Mouse (Mus musculus) mouse trophoblast stem cell (cell line): ENCODE data around the gene Ripor3.

Experiments used
- in situ Hi-C, 2 experiments: fragments of 300-500 bp; cut with MseI, MboI; formaldehyde crosslinking; loops; 2 replicates in 1 of 2; 3 replicates in 1 of 2; pipeline ENCODE4 v1.15.1; 2025

Gene Ripor3

GRCm38 (mm10) chr2:167957539-167957938 lies 52.9 kb downstream of the Ripor3 start:
- in situ Hi-C loops, result no loop called here

GRCm38 (mm10) chr2:167954928-167955327 lies 55.5 kb downstream of the Ripor3 start:
- in situ Hi-C loops, result no loop called here

DNA sequence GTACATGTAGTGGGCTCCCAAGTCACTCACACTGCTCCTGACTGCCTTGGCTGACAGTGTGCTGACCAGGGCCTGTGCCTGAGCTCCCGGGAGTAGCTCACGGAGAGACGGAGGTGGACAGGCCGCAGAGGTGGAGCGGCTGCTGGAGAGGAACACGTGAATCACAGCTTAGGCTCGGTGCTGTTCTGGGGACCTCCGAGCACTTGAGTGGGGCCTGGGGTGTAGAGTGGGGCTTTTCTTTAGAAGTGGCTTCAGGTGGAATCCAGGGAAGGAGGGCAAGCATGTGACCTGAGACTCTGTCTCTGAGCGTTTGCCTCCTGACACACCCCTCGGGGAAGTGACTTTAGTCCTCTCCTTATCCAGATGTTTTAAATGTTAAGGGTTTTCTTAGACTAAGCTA lies 56.6 kb downstream of the Ripor3 start:
- in situ Hi-C loops, result no loop called here

DNA sequence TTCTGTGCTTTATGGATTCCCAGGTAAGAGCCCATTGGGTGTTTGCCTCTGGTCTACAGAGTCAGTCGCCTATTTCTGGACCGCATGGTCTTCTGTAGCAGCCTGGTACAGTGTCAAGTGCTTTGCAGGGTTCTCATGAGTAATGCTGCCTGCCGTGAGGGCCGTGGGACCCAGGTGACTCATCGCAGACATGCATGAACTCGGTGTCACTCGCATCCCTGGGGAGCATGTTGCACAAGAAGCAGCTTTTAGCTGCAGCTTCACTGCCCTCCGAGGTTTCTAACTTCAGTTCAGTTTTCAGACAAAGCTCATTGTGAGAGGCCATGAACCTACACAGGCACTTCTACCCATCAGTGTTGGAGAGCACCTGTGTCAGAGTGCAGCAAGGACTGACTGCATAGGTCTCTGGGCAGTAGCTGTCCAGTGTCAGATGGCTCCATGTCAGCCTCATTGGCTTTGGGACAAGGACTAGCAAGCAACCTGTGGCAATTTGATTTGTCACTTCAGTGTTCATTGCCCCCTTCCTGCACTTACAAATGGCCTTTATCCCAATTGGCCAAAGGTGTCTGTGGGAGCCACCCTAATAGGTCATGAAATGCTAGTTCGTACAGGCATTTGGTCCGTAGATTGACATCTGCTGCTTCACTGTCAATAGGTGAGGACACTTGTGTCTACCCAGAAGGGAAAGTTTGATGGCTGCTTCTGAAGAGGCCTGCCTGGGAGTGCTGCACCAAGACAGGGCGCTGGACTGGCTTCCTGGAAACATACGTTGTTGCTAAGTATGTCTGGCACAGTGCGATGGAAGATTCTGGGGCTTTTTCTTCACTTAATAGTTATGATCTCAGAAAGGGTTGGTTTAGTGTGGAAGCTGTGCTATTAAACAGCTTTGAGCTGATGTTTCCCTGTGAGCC lies 58.9 kb downstream of the Ripor3 start:
- in situ Hi-C loops, result no loop called here

GRCm38 (mm10) chr2:167950681-167951080 lies 59.7 kb downstream of the Ripor3 start:
- in situ Hi-C loops, result no loop called here

- in situ Hi-C loops, result no loop called here
These were observed 60.6 kb downstream of the Ripor3 start for GRCm38 (mm10) chr2:167949808-167950207.

DNA sequence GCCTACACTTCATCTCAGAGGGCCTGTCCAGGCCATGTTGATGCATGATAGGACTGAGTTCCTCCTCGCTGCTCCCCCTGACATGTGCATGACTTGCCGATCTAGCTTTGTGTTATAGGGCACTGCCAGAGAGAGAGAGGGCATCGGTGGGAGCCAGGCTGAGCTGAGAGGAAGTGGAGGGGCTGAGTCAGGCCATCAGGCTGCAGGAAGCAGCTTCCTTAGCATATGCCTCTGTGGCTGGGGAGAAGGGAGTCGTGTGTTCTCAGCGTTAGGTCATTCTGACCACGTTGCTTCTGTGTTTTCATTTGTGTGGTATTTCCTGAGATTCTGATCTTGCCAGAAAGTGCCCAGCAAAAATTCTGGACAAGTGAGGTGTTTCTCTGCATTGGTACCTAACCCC lies 61.2 kb downstream of the Ripor3 start:
- in situ Hi-C loops, result no loop called here

DNA sequence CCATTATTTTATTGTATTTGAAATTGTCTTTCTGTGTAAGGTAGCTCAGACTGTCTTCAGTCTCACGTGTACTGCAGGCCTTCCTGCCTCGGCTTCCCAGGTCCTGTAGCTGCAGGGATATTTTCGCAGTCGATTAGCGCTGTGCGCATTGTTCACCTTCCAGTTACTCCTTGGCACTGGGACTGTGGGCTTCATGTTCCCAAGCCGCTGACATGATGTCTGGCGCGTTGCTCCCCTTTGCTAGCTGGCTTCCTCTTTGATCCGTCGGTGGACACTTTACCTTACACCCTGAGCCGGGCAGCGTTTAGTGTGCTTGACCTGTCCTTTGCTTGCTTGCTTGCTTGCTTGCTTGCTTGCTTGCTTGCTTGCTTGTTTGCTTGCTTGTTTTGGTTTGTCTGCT lies 61.9 kb downstream of the Ripor3 start:
- in situ Hi-C loops, result no loop called here

GRCm38 (mm10) chr2:167948047-167948446 lies 62.4 kb downstream of the Ripor3 start:
- in situ Hi-C loops, result no loop called here

DNA sequence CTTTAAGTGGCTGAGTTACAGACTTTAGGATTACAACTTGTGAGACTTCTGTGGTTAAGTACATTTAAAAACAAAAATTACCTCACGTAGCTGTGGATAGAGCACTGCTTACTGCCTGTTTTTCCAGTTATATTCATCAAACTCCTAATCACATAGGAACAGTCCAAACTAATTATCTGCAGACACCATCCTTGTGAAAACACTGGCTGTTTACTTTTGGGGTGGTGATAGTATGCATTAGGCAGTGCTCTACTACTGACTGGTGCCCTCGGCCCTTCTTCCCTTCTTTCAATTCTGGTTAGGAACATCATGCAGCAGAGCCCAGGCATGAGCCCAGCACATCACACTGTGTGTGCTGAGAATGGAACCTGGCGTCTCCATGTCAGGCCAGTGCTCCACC lies 63.2 kb downstream of the Ripor3 start:
- in situ Hi-C loops, result no loop called here

- in situ Hi-C loops, result no loop called here
These were observed 65.0 kb downstream of the Ripor3 start for GRCm38 (mm10) chr2:167945451-167945850.

GRCm38 (mm10) chr2:167944193-167944592 lies 66.2 kb downstream of the Ripor3 start:
- in situ Hi-C loops, result no loop called here

DNA sequence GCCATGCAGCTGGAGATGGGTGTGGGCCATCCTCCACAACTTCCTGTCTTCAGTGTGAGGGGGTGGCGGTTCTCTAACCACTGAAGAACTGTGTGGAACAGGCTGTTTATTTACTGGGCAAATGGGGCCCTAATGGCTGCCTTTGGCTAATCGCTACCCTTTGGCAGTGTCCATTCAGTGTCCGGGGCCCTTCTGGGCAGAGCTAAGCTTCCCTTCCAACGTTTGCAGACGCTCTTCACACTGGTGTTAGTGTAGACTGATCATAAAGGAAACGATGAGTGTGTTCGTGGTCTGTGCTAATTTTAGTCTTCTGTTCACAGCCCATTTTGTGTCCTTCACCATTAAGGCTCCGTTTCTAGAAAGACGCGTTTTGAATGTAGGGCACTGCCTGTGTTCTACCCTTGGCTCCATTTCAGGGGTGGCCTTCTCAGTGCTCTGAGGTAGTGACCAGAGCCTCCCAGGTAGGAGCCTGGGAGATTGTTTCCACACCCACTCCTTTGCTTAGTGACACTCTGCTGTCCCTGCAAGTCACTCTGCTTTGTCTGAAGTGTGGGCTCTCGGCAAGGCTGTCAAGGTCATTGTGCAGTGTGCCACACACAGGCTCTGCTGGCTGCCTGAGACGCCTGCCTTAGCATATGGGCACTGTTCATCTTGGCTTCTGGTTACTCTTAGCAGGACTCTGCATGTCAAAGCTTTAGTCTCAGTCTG lies 67.3 kb downstream of the Ripor3 start:
- in situ Hi-C loops, result no loop called here

GRCm38 (mm10) chr2:167942199-167942925 lies 68.1 kb downstream of the Ripor3 start:
- in situ Hi-C loops, result no loop called here

DNA sequence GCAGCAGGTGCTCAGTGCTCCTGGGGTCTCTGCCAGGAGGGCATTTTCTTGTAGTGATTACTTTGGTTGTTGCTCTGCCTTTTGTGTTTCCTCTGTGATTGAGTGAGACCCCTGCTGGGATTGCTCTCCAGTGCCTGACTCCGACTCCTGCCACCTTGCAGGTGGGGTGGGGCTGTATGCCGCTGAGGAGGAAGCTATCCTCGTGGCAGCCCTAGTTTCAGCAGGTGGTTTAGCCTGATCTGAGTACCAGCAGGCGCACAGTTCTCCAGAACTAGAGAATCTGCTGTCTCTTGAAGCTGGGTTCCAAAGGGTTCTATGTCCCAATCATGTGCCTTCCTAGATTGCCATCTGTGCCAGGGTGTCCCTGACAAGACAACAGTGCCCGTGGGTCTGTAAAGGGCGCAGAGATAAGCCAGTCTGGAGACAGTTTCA lies 68.7 kb downstream of the Ripor3 start:
- in situ Hi-C loops, result no loop called here

DNA sequence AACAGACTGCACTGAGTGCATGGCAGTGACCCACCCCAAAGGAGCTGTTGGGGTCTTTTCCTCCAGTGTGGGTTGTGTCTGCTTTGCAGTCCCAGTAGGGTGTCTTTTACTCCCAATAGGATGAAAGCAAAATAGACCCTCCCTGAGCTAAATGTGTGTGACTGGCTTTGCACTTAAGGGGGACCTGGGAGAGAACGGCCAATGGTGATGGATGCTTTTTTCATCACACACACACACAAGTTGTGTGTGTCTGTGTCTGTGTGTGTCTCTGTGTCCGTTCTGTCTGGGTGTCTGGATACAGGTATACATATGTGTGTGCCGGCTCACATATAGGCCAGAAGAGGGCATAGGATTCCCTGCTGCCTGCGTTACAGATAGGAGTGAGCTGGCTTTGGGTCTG lies 69.1 kb downstream of the Ripor3 start:
- in situ Hi-C loops, result no loop called here

DNA sequence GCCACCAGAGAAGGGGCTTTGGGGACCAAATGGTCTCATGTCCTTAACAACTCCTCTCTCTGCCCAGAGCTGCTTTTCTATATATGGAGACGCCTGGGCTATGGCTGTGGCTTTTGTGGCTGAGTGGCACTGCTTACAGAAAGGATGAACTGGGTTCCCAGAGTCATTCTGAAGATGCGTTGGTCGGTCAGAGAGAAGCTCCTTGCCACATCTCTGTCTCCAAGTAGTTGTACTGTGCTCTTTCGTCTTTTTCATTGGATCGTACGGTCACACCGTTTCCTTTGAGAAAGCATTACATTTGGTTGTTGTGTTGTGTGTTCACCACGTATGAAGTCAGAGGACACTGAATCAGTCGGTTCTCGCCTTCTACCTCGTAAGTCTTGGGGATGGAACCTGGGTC lies 69.8 kb downstream of the Ripor3 start:
- in situ Hi-C loops, result no loop called here

DNA sequence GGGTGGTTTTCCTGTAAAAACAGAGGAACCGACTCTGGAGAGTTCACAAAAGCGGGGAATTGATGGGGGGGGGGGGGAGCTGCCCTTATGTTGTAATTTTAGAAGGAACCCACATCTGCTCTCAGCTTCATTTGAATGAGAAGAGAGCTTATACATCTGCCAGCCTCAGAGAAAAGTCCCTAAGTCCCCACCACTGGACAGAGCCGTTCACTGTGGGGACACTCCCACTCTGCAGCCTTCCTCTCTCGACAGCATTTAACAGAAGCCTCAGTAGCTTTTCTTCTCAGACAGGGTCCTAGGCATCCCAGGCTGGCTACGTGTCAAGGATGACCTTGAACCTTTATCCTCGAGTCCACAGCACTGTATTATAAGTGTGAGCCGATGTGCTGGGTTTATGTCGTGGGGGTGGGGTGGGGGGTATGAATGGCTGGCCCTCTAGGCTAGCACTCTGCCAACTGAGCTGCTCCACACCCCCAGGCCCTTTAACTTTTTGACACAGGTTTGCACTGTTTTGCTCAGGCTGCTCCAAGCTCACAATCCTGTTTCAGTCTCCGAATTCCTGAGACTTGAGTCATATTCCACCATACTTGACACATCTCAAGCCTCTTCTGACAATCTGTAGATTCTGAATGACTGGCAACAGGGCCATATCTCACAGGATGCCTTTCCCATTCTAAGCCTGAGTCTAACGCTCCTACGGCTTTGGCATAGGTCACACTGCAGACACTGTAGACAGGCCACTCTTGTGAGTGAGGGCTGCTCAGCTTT lies 70.6 kb downstream of the Ripor3 start:
- in situ Hi-C loops, result no loop called here

DNA sequence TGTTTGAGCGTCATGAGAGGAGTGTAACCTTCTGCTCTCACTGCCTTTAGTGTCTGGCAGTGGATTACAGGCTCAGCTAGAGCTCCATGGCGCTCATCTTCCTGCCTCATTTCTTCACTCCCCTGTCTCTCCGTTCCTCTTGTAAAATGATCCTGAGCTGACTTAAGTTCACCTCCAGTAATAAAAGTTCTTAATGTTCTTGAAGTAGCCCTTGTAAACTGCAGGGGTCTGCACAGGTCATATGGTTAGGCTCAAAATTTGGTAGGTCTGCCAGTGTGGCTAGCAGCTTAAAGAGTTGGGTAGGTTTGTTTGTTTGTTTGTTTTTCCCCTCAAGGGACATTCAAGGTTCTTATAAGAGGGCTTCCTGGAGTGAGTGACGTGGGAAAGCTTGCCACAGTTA lies 71.2 kb downstream of the Ripor3 start:
- in situ Hi-C loops, result no loop called here

DNA sequence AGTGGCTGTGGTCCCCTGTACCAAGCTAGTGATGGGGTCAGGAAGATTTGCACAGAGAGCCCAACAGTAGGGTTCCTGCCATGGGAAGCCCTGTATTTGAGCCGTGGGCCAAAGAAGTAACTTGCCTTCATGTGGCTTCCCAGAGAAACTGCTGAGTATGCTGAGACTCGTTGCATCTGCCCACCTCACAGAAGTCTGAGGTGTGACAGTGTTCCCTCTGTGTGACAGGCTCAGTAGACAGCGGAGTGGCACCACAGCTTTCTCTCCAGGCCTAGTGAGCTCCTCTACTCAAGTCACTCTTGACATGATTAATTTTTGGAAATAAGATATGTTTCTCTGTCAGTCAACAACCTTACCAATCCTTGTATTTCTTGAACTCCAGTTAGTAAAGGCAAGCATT lies 71.6 kb downstream of the Ripor3 start:
- in situ Hi-C loops, result no loop called here

DNA sequence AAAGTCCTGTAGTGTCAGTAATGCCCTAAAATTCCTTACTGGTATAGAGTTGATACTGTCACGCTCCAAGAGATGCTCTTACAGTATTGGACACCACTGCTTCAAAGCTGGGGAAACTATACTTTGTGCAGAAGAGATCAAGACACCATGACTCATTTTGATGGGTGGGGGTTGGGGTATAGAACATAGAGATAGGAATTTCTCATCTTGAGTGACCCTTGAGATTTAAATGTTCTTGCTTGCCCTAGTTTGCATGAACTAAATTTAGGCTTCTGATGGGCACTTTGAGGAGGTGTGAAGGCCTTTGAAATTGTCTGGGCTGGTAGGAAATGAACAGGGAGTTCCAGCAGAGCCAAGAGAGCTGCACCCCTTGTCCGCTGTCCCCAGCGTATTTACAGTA lies 74.5 kb downstream of the Ripor3 start:
- in situ Hi-C loops, result no loop called here

DNA sequence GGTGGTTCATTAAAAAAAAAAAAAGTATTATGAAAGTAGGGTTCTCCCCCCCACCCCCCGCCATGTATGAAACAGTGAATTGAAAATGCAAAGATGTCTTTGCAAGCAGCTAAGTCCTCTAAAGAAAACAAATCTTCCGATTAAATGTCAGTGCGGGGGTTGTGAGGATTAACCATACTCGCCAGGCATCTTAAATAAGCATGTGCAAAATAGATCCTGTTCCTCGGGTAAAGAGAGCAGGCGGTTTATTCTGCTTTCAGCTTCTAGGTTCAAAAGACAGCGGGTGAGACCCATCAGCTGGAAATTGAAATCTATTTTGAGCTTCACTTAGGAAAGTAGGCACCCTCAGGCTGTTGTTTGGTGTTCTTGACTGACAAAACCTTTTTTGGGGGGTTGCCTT lies 77.0 kb downstream of the Ripor3 start:
- in situ Hi-C loops, result no loop called here
